Mouse (Mus musculus) kidney, embryonic 14.5 days (tissue): Measurements from ENCODE around the gene Spred3. TPM values are rescaled to one million over a fixed set of nuclear protein-coding genes. Genes with fewer than 3 reads are reported as not detected.

Experiments
- ATAC-seq: fragments of 200-750 bp; cut with Nextera tagmentation; 2 replicates; pipeline ENCODE4 v1.8.0; 2017; ENCODE audit warnings: moderate number of reproducible peaks, mild to moderate bottlenecking, moderate TSS enrichment, moderate library complexity; ENCODE audit not compliant: low FRiP score, low TSS enrichment
- H3K27ac ChIP-seq: fragments of 300-500 bp; sonication (generic); 2 replicates; pipeline ENCODE4 v1.5.1; 2014; ENCODE audit warnings: low read depth, mild to moderate bottlenecking, low read length, moderate library complexity, mixed read lengths
- H3K27me3 ChIP-seq: fragments of 300-500 bp; sonication (generic); 2 replicates; pipeline ENCODE4 v1.6.1; 2014; ENCODE audit warnings: mild to moderate bottlenecking, low read length; ENCODE audit not compliant: control insufficient read depth, insufficient read depth
- H3K36me3 ChIP-seq: fragments of 300-500 bp; sonication (generic); 2 replicates; pipeline ENCODE4 v1.6.1; 2014; ENCODE audit warnings: low read length, mixed read lengths; ENCODE audit not compliant: control insufficient read depth, insufficient read depth
- H3K4me1 ChIP-seq: fragments of 300-500 bp; sonication (generic); 2 replicates; pipeline ENCODE4 v1.6.1; 2014; ENCODE audit warnings: low read length, mixed read lengths; ENCODE audit not compliant: control insufficient read depth, insufficient read depth
- H3K4me2 ChIP-seq: fragments of 300-500 bp; sonication (generic); replicated peaks from 2 replicates; pipeline ENCODE4 v1.6.1; 2014; ENCODE audit warnings: low read depth, mild to moderate bottlenecking, low read length
- H3K4me3 ChIP-seq: fragments of 300-500 bp; sonication (generic); 2 replicates; pipeline ENCODE4 v1.5.1; 2014; ENCODE audit warnings: mild to moderate bottlenecking, low read length
- H3K9ac ChIP-seq: fragments of 300-500 bp; sonication (generic); 2 replicates; pipeline ENCODE4 v1.6.1; 2014; ENCODE audit warnings: low read depth, mild to moderate bottlenecking, low read length, moderate library complexity
- H3K9me3 ChIP-seq: fragments of 300-500 bp; sonication (generic); 2 replicates; pipeline ENCODE4 v1.6.1; 2016; ENCODE audit warnings: low read length; ENCODE audit not compliant: control insufficient read depth
- WGBS: fragments of 180-500 bp; shearing (Covaris S2); extraction: QIAGEN DNeasy Blood & Tissue Kit; methylation state at CpG from one replicate; pipeline ENCODE4 v1.1.7; 2014; 5-methylcytosine and 5-hydroxymethylcytosine counted together
- polyA plus RNA-seq: library from polyadenylated mRNA; unstranded; fragments of >200 nt; fragmentation: Nextera tagmentation; extraction: Ambion mirVana; gene quantifications from 2 replicates; pipeline ENCODE4 v1.2.1, GENCODE M21; 2014

Gene Spred3
- polyA plus RNA-seq, 1 experiment from 2014 or later: 6.4 TPM

- Histone ChIP-seq H3K27ac (no peak overlapping the region), H3K9ac (no peak overlapping the region), H3K4me2 (no peak overlapping the region), H3K9me3 (no peaks in the 10 kb centered on the region), H3K36me3 (no peaks in the 10 kb centered on the region), H3K4me3 (no peak overlapping the region), H3K4me1 (peaks cover 18% of the 10 kb centered on the region; the same call in 1 of the 2 replicates), H3K27me3 (no peaks in the 10 kb centered on the region)
- 87% methylated on average over 9 of the region's 9 CpGs for WGBS
- ATAC-seq: no peak
Measured at GRCm38 (mm10) chr7:29122821-29123220, 47.4 kb downstream of the Spred3 start.

DNA sequence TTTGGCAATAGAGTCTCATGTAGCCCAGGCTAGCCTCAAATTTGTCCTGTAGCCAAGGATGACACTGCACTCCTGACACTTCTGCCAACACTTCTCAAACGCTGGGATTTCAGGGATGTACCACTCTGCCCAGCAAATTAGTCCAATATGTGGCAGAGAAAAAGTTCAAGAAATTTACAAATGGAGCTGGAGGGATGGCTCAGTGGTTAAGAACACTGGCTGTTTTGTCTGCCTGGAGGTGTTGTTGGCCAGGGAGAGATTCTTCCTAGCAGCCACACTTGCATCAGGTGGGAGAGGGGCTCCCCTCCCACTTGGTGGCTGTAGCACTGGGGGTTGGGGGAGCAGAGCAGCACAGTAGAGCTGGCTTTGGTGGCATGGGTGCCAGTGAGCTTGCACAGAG lies 50.7 kb downstream of the Spred3 start:
- Histone ChIP-seq H3K36me3 (no peaks in the 10 kb centered on the region), H3K4me3 (no peak overlapping the region), H3K9ac (no peak overlapping the region), H3K4me2 (no peak overlapping the region), H3K27ac (no peak overlapping the region), H3K27me3 (no peaks in the 10 kb centered on the region), H3K9me3 (no peaks in the 10 kb centered on the region), H3K4me1 (0 out of 2 replicates have a peak, but pooled peaks cover 7% of the 10 kb centered on the region)
- ATAC-seq: no peak
- WGBS: 79% methylated on average over 1 of the region's 1 CpGs

- Histone ChIP-seq H3K27ac (no peak overlapping the region), H3K36me3 (no peaks in the 10 kb centered on the region), H3K4me3 (no peak overlapping the region), H3K4me1 (no peaks in the 10 kb centered on the region), H3K9me3 (no peaks in the 10 kb centered on the region), H3K4me2 (no peak overlapping the region), H3K27me3 (no peaks in the 10 kb centered on the region), H3K9ac (no peak overlapping the region)
- WGBS: 15% methylated on average over 18 of the region's 18 CpGs
- no peak for ATAC-seq
Measured at GRCm38 (mm10) chr7:29118142-29118851, 51.9 kb downstream of the Spred3 start.

GRCm38 (mm10) chr7:29108992-29109955 lies 60.9 kb downstream of the Spred3 start:
- Histone ChIP-seq H3K27ac (no peak overlapping the region), H3K9me3 (no peaks in the 10 kb centered on the region), H3K27me3 (no peaks in the 10 kb centered on the region), H3K4me3 (peak overlapping the region; percentile 23), H3K9ac (peak overlapping the region; percentile 40; the same call in 1 of the 2 replicates), H3K4me1 (peaks cover 7% of the 10 kb centered on the region; the same call in 1 of the 2 replicates), H3K4me2 (peak overlapping the region; percentile 48), H3K36me3 (no peaks in the 10 kb centered on the region)
- ATAC-seq: peak; percentile 76
- 23% methylated on average over 38 of the region's 38 CpGs for WGBS

Other genes with a start within 250 kb of the Spred3 start
- gene Actn4, start 208.1 kb downstream of the Spred3 start, polyA plus RNA-seq: 176 and 239 TPM in 2 replicates
- 458 and 497 TPM in 2 replicates for gene Eif3k, start 188.5 kb downstream of the Spred3 start, polyA plus RNA-seq
- 9.8 and 12.6 TPM in 2 replicates for gene Map4k1, start 188.4 kb downstream of the Spred3 start, polyA plus RNA-seq
- 1.1 TPM in 2 replicates for gene Ryr1, start 45.2 kb downstream of the Spred3 start, polyA plus RNA-seq
- 0.68 and 1.1 TPM in 2 replicates for gene Rasgrp4, start 35.6 kb downstream of the Spred3 start, polyA plus RNA-seq
- gene Fam98c, start 14.2 kb downstream of the Spred3 start, polyA plus RNA-seq: 12.2 and 13.9 TPM in 2 replicates
- 0.47 and 0.91 TPM in 2 replicates for gene Ggn, start 201 bp downstream of the Spred3 start, polyA plus RNA-seq
- 281 and 283 TPM in 2 replicates for gene Psmd8, start 10.3 kb upstream of the Spred3 start, polyA plus RNA-seq
- 0.61 and 0.97 TPM in 2 replicates for gene Catsperg1, start 43.6 kb upstream of the Spred3 start, polyA plus RNA-seq
- 0.62 and 1.0 TPM in 2 replicates for gene Kcnk6, start 62.1 kb upstream of the Spred3 start, polyA plus RNA-seq
- 120 and 132 TPM in 2 replicates for gene Yif1b, start 67.9 kb upstream of the Spred3 start, polyA plus RNA-seq
- 5.2 and 8.3 TPM in 2 replicates for gene 2200002D01Rik, start 78.1 kb upstream of the Spred3 start, polyA plus RNA-seq
- gene Spint2, start 111.5 kb upstream of the Spred3 start, polyA plus RNA-seq: 198 and 239 TPM in 2 replicates
- 19.3 and 27.7 TPM in 2 replicates for gene Ppp1r14a, start 118.9 kb upstream of the Spred3 start, polyA plus RNA-seq
- gene Dpf1, start 133.5 kb upstream of the Spred3 start, polyA plus RNA-seq: 4.5 and 5.5 TPM in 2 replicates